Mouse (Mus musculus) activated CD4-positive, CD25-positive, alpha-beta regulatory T cell (primary cell): ENCODE data around the gene Col6a1. TPM values are rescaled to one million over a fixed set of nuclear protein-coding genes. Genes with fewer than 3 reads are reported as not detected.

Experiments used
- polyA plus RNA-seq, 2 experiments: library from polyadenylated mRNA; unstranded; fragments of 100-300 nt; shearing (Covaris generic); gene quantifications; one replicate each; pipeline ENCODE4 v1.2.1; 2017

Gene Col6a1
- under 1 TPM in 1 of 2 experiments, not detected in 1; 0.12 TPM for polyA plus RNA-seq

DNA sequence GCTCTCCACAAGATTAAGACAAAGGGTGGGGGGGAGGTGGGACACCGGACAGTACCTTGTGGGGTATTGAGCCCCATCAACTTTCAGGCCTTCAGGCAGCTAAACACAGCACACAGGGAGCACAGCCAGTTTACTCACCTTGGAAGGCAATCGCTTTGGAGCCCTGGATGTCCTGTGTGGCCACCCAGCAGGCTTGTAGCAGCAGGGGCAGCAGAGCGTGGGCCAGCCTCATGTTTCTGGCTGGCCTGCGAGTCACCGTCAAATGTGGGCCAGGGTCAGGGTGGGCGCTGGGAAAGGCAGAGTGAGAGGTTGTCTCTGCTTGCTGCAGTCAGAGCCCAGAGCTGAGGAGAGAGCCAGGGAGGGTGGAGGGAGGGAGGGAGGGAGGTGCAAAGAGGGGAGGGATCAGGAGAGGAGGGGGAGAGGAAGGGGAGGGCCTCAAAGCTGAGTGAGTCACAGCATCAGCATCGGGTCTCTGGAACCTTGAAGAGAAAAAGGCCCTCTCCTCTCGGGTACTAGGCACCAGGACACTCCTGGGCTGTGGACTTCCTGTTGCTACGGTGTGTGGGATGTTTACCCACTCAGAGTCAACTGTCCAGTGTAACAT lies at the start of gene Col6a1:
Gene Col6a1 (minus strand): TSS at position 487 of the 604 bp plus-strand sequence.

Other genes starting within 250 kb of the Col6a1 start
- gene Lss, start 194.6 kb downstream of the Col6a1 start, polyA plus RNA-seq, result 10 to 100 TPM in 1 of 2 experiments, 1 to 10 TPM in 1; 6.0 to 10.0 TPM
- not detected for gene Spatc1l, start 163.9 kb downstream of the Col6a1 start, polyA plus RNA-seq
- not detected for gene Ftcd, start 150.5 kb downstream of the Col6a1 start, polyA plus RNA-seq
- gene Col6a2, start 102.5 kb downstream of the Col6a1 start, polyA plus RNA-seq, result under 1 TPM in 1 of 2 experiments, not detected in 1; 0.20 TPM
- 1 to 10 TPM; 6.2 to 9.6 TPM for gene Pcbp3, start 235.7 kb upstream of the Col6a1 start, polyA plus RNA-seq